Mouse (Mus musculus) thymus, adult 2 months (tissue): ENCODE measurements around the gene R3hcc1l.

Source experiments
- CTCF ChIP-seq: fragments of 200-500 bp; IDR thresholded peaks from 2 replicates; pipeline ENCODE4 v1.5.1; 2012; ENCODE audit warnings: mild to moderate bottlenecking, control low read depth, low read length, moderate library complexity, borderline replicate concordance; ENCODE audit not compliant: control insufficient read depth, poor library complexity, insufficient read depth; ENCODE audit errors: extremely low read depth
- POLR2A ChIP-seq: fragments of 200-500 bp; IDR thresholded peaks from 2 replicates; pipeline ENCODE4 v1.6.1; 2012; ENCODE audit warnings: mild to moderate bottlenecking, low read length, control low read depth, moderate library complexity; ENCODE audit not compliant: control insufficient read depth, poor library complexity, insufficient read depth; ENCODE audit errors: extremely low read depth

DNA sequence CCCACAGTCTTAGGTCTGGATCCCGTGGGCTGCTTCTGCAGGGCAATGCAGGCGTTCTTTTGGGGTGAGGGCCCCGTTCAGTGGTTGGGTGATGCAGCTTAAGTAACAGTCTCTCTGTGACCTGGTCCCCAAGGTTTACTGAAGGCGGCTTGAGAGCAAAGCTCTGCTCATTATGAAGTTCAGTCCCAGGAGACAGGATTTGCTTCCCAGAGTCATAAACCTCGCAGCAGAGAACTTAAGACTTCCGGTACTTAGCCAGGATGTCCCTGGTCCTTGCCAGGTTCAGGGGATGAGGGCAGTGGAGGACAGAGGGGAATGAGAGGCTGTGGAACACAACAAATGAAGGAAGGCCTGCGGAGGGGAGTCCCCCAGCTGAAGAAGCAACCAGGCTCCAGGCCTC is 94.6 kb downstream of the R3hcc1l start:
- no peak for TF ChIP-seq CTCF
- TF ChIP-seq POLR2A: no peak
